Mouse (Mus musculus): ENCODE data around the gene Ankrd13d. TPM values are rescaled to one million over a fixed set of nuclear protein-coding genes. Genes with fewer than 3 reads are reported as not detected.

Gene Ankrd13d
- total and polyA plus RNA-seq, 3 experiments: 0.96 to 2.6 TPM; not detected in 1

GRCm38 (mm10) chr19:4326106-4326505 lies 43.2 kb upstream of the Ankrd13d start:
- Histone ChIP-seq H3K27me3 (ENCODE audit: control insufficient read depth in 1 of 2, insufficient read depth in 2 of 2, low read length in 2 of 2) (no peaks in the 10 kb centered on the region), H3K4me3 (ENCODE audit: control insufficient read depth in 1 of 2, insufficient read depth in 1 of 2, low read depth in 2 of 2, low read length in 2 of 2) (no peak overlapping the region), H3K27ac (ENCODE audit: control insufficient read depth, low read depth, low read length) (no peak overlapping the region), H3K9me3 (replicated peaks; ENCODE audit: insufficient read depth, low read length) (no peaks in the 10 kb centered on the region), H3K79me2 (ENCODE audit: control insufficient read depth, insufficient read depth, low read length, poor library complexity) (no peaks in the 10 kb centered on the region; the same call in 1 of the 2 replicates), H3K9ac (ENCODE audit: control insufficient read depth, low read depth, low read length, poor library complexity, severe bottlenecking) (no peak overlapping the region), H3K4me1 (ENCODE audit: control insufficient read depth in 1 of 2, insufficient read depth in 2 of 2, low read length in 2 of 2) (peaks cover 6 to 7% of the 10 kb centered on the region in 2 experiments), H3K36me3 (ENCODE audit: control insufficient read depth in 1 of 2, insufficient read depth in 2 of 2, low read length in 2 of 2) (peaks cover 19 to 44% of the 10 kb centered on the region in 2 experiments)
- TF ChIP-seq GATA1 (IDR thresholded peaks at IDR 0.05; ENCODE audit: low read depth, low read length): no peak
- peak in 1 of 2 experiments; percentile 2; a peak in 1 of 4 replicates for TF ChIP-seq POLR2A (IDR thresholded peaks at IDR 0.05; ENCODE audit: control insufficient read depth in 1 of 2, insufficient read depth in 1 of 2, low read depth in 1 of 2, low read length in 2 of 2, poor library complexity in 1 of 2)
- no peak for DNase-seq (ENCODE audit: low read depth, low spot score)

GRCm38 (mm10) chr19:4322134-4322533 lies 39.2 kb upstream of the Ankrd13d start:
- no peaks in the 10 kb centered on the region; a peak in 1 of 4 replicates for H3K4me1 ChIP-seq (ENCODE audit: control insufficient read depth in 1 of 2, insufficient read depth in 2 of 2, low read length in 2 of 2)
- peak overlapping the region; percentile 14; the same call in 1 of the 2 replicates for H3K27ac ChIP-seq (ENCODE audit: control insufficient read depth, low read depth, low read length)
- DNase-seq (ENCODE audit: low read depth, low spot score): peak; percentile 72
- H3K9ac ChIP-seq (ENCODE audit: control insufficient read depth, low read depth, low read length, poor library complexity, severe bottlenecking): no peak overlapping the region
- no peaks in the 10 kb centered on the region for H3K27me3 ChIP-seq (ENCODE audit: control insufficient read depth in 1 of 2, insufficient read depth in 2 of 2, low read length in 2 of 2)
- 0 out of 2 replicates have a peak, but pooled peaks have one; percentile 23 for TF ChIP-seq MYC (IDR thresholded peaks at IDR 0.05; ENCODE audit: low read depth, low read length)
- TF ChIP-seq MXI1 (IDR thresholded peaks at IDR 0.05; ENCODE audit: low read depth, low read length): peak; percentile 35; the same call in 1 of the 2 replicates
- no peak for TF ChIP-seq BHLHE40 (IDR thresholded peaks at IDR 0.05; ENCODE audit: borderline replicate concordance, low read depth, low read length)
- H3K4me3 ChIP-seq (ENCODE audit: control insufficient read depth in 1 of 2, insufficient read depth in 1 of 2, low read depth in 2 of 2, low read length in 2 of 2): no peak overlapping the region
- no peaks in the 10 kb centered on the region for H3K9me3 ChIP-seq (replicated peaks; ENCODE audit: insufficient read depth, low read length)
- H3K36me3 ChIP-seq (ENCODE audit: control insufficient read depth in 1 of 2, insufficient read depth in 2 of 2, low read length in 2 of 2): peaks cover 6 to 50% of the 10 kb centered on the region in 2 experiments; a peak in 3 of 4 replicates
- H3K79me2 ChIP-seq (ENCODE audit: control insufficient read depth, insufficient read depth, low read length, poor library complexity): no peaks in the 10 kb centered on the region; the same call in 1 of the 2 replicates

GRCm38 (mm10) chr19:4321622-4322021 lies 38.7 kb upstream of the Ankrd13d start:
- Histone ChIP-seq H3K27ac (ENCODE audit: control insufficient read depth, low read depth, low read length) (no peak overlapping the region), H3K4me3 (ENCODE audit: control insufficient read depth in 1 of 2, insufficient read depth in 1 of 2, low read depth in 2 of 2, low read length in 2 of 2) (no peak overlapping the region), H3K79me2 (ENCODE audit: control insufficient read depth, insufficient read depth, low read length, poor library complexity) (no peaks in the 10 kb centered on the region; the same call in 1 of the 2 replicates), H3K27me3 (ENCODE audit: control insufficient read depth in 1 of 2, insufficient read depth in 2 of 2, low read length in 2 of 2) (no peaks in the 10 kb centered on the region), H3K4me1 (ENCODE audit: control insufficient read depth in 1 of 2, insufficient read depth in 2 of 2, low read length in 2 of 2) (no peaks in the 10 kb centered on the region; a peak in 1 of 4 replicates), H3K9me3 (replicated peaks; ENCODE audit: insufficient read depth, low read length) (no peaks in the 10 kb centered on the region), H3K36me3 (ENCODE audit: control insufficient read depth in 1 of 2, insufficient read depth in 2 of 2, low read length in 2 of 2) (peaks cover 6 to 47% of the 10 kb centered on the region in 2 experiments; a peak in 3 of 4 replicates), H3K9ac (ENCODE audit: control insufficient read depth, low read depth, low read length, poor library complexity, severe bottlenecking) (no peak overlapping the region)
- no peak for DNase-seq (ENCODE audit: low read depth, low spot score)
- no peak for TF ChIP-seq SIN3A (IDR thresholded peaks at IDR 0.05; ENCODE audit: low read length)
- TF ChIP-seq ZNF384 (IDR thresholded peaks at IDR 0.05; ENCODE audit: low read depth, low read length): 0 out of 2 replicates have a peak, but pooled peaks have one; percentile 7

GRCm38 (mm10) chr19:4319272-4319671 lies 36.3 kb upstream of the Ankrd13d start:
- H3K27me3 ChIP-seq (ENCODE audit: control insufficient read depth in 1 of 2, insufficient read depth in 2 of 2, low read length in 2 of 2): no peaks in the 10 kb centered on the region
- DNase-seq (ENCODE audit: low read depth, low spot score): no peak
- H3K4me3 ChIP-seq (ENCODE audit: control insufficient read depth in 1 of 2, insufficient read depth in 1 of 2, low read depth in 2 of 2, low read length in 2 of 2): no peak overlapping the region
- H3K79me2 ChIP-seq (ENCODE audit: control insufficient read depth, insufficient read depth, low read length, poor library complexity): no peaks in the 10 kb centered on the region; the same call in 1 of the 2 replicates
- H3K9me3 ChIP-seq (replicated peaks; ENCODE audit: insufficient read depth, low read length): no peaks in the 10 kb centered on the region
- H3K36me3 ChIP-seq (ENCODE audit: control insufficient read depth in 1 of 2, insufficient read depth in 2 of 2, low read length in 2 of 2): peaks cover 13 to 41% of the 10 kb centered on the region in 2 experiments; a peak in 3 of 4 replicates
- H3K27ac ChIP-seq (ENCODE audit: control insufficient read depth, low read depth, low read length): no peak overlapping the region
- no peak overlapping the region for H3K9ac ChIP-seq (ENCODE audit: control insufficient read depth, low read depth, low read length, poor library complexity, severe bottlenecking)
- no peak for TF ChIP-seq JUND (IDR thresholded peaks at IDR 0.05; ENCODE audit: low read depth, low read length)
- TF ChIP-seq MAX (IDR thresholded peaks at IDR 0.05; ENCODE audit: low read length): no peak
- no peak for TF ChIP-seq GATA1 (IDR thresholded peaks at IDR 0.05; ENCODE audit: low read depth, low read length)
- TF ChIP-seq NRF1 (IDR thresholded peaks at IDR 0.05; ENCODE audit: insufficient read depth, low read depth, low read length, poor library complexity, severe bottlenecking): no peak
- no peak for TF ChIP-seq SIN3A (IDR thresholded peaks at IDR 0.05; ENCODE audit: low read length)
- TF ChIP-seq KAT2A (conservative IDR thresholded peaks at IDR 0.05; ENCODE audit: low read depth, low read length): no peak
- TF ChIP-seq SMC3 (IDR thresholded peaks at IDR 0.05; ENCODE audit: low read depth, low read length): no peak
- no peak for TF ChIP-seq BHLHE40 (IDR thresholded peaks at IDR 0.05; ENCODE audit: borderline replicate concordance, low read depth, low read length)
- no peak for TF ChIP-seq USF1 (IDR thresholded peaks at IDR 0.05; ENCODE audit: low read depth, low read length)
- TF ChIP-seq ZNF384 (IDR thresholded peaks at IDR 0.05; ENCODE audit: low read depth, low read length): no peak
- peaks cover 0 to 8% of the 10 kb centered on the region in 2 experiments; a peak in 2 of 4 replicates for H3K4me1 ChIP-seq (ENCODE audit: control insufficient read depth in 1 of 2, insufficient read depth in 2 of 2, low read length in 2 of 2)
